13 mouse cellular contexts compared by ENCODE assay signal in genomic region chr11:76056487-76056886, GRCm38 (mm10). TPM values are rescaled to one million over a fixed set of nuclear protein-coding genes. Genes with fewer than 3 reads are reported as not detected.
DNase-seq lines count a peak whose midpoint lies in the region; ATAC-seq and TF ChIP-seq lines count a peak whose summit lies in the region.
"Had no signal": no experiment of that assay in that cellular context is flagged by ENCODE, and none has a peak within 500 bp of the region (broad histone marks: within the 10 kb centered on the region; RNA-seq: fewer than 3 reads in every experiment).

No protein-coding gene starts in this region.

- peak; percentile 15 for TF ChIP-seq CTCF in ES-Bruce4 (IDR thresholded peaks at IDR 0.05; ENCODE audit: low read depth, low read length)

- H3K4me1 ChIP-seq in ES-Bruce4 (ENCODE audit: control insufficient read depth, insufficient read depth, low read length): no peaks in the 10 kb centered on the region
- H3K4me1 ChIP-seq: forebrain, embryonic 15.5 days had no signal

- TF ChIP-seq POLR2A in ES-Bruce4 (IDR thresholded peaks at IDR 0.05; ENCODE audit: insufficient read depth, low read length): no peak

- ATAC-seq in CD4-positive, CD25-positive, alpha-beta regulatory T cell, adult 4 months: no peak
- ATAC-seq in cerebellum, adult (ENCODE audit: insufficient number of reproducible peaks, low FRiP score, low TSS enrichment): no peak
- ATAC-seq: forebrain, embryonic 15.5 days; intestine, embryonic 15.5 days had no signal

- peak; percentile 26 for DNase-seq in CD4-positive, CD25-positive, alpha-beta regulatory T cell, adult 2 months (ENCODE audit: low read depth, low spot score)
- DNase-seq in kidney, postnatal 14 days: peak; percentile 56
- no peak for DNase-seq in kidney, adult 11 months
- DNase-seq in embryo, embryonic 11 days: peak; percentile 47
- DNase-seq in ovary, adult 18-20 months (ENCODE audit: low spot score): no peak
- DNase-seq: adrenal gland, adult 8-10 months; cerebellum, postnatal 14 days; lung, postnatal 4 days had no signal

- H3K27me3 ChIP-seq in ES-Bruce4 (ENCODE audit: control insufficient read depth, insufficient read depth, low read length, poor library complexity, severe bottlenecking): no peaks in the 10 kb centered on the region
- H3K27me3 ChIP-seq: forebrain, embryonic 15.5 days; intestine, embryonic 15.5 days had no signal

- H3K9me3 ChIP-seq in ES-Bruce4 (replicated peaks; ENCODE audit: control insufficient read depth, insufficient read depth, low read length, poor library complexity, severe bottlenecking): no peaks in the 10 kb centered on the region
- H3K9me3 ChIP-seq: forebrain, embryonic 15.5 days; intestine, embryonic 15.5 days had no signal

- H3K36me3 ChIP-seq in ES-Bruce4 (ENCODE audit: control insufficient read depth, insufficient read depth, low read length, poor library complexity, severe bottlenecking): no peaks in the 10 kb centered on the region
- H3K36me3 ChIP-seq: intestine, embryonic 15.5 days had no signal

- H3K27ac ChIP-seq in ES-Bruce4 (ENCODE audit: insufficient read depth, low read length): no peak overlapping the region
- H3K27ac ChIP-seq: forebrain, embryonic 15.5 days; intestine, embryonic 15.5 days had no signal

- H3K9ac ChIP-seq in ES-Bruce4 (ENCODE audit: low read depth, poor library complexity, severe bottlenecking): no peak overlapping the region
- H3K9ac ChIP-seq: forebrain, embryonic 15.5 days; intestine, embryonic 15.5 days had no signal

- no peak for TF ChIP-seq EP300 in ES-Bruce4 (IDR thresholded peaks at IDR 0.05; ENCODE audit: insufficient read depth, low read depth, low read length)

- no peak overlapping the region for H3K4me3 ChIP-seq in ES-Bruce4 (ENCODE audit: low read depth, low read length)
- H3K4me3 ChIP-seq: forebrain, embryonic 15.5 days; intestine, embryonic 15.5 days had no signal

RNA-seq across cellular contexts. Expression of gene Rflnb, which starts 28.9 kb away (rescaled TPM):
- 10 to 100 TPM; 13.4 to 14.2 TPM for polyA plus RNA-seq in CD4-positive, CD25-positive, alpha-beta regulatory T cell, adult 4 months (2017; shearing (Covaris generic))
- 4.0 and 4.7 TPM in 2 replicates for polyA plus RNA-seq in ES-Bruce4 (2011; ENCODE audit: insufficient read depth, insufficient read length, low read depth, missing spikeins)

RNA-seq across cellular contexts. Expression of gene 1700016K19Rik, which starts 56.8 kb away (rescaled TPM):
- polyA plus RNA-seq in CD4-positive, CD25-positive, alpha-beta regulatory T cell, adult 4 months (2017; shearing (Covaris generic)): not detected
- not detected in 2 replicates for polyA plus RNA-seq in ES-Bruce4 (2011; ENCODE audit: insufficient read depth, insufficient read length, low read depth, missing spikeins)

Comparison
In these comparisons a context has a peak if more than half of its experiments do, and no peak if none do; other contexts are left out.
1. DNase-seq: peak in CD4-positive, CD25-positive, alpha-beta regulatory T cell, adult 2 months (single experiment), kidney, postnatal 14 days (single experiment) and embryo, embryonic 11 days (single experiment); none in kidney, adult 11 months (single experiment) and ovary, adult 18-20 months (single experiment).